Mouse (Mus musculus) gastrocnemius, adult 2 months (tissue): ENCODE data around the gene Tmem59l. TPM values are rescaled to one million over a fixed set of nuclear protein-coding genes. Genes with fewer than 3 reads are reported as not detected.

Source experiments
- DNase-seq: peaks from one replicate; pipeline ENCODE4 v3.0.0; 2022
- H3K27ac ChIP-seq: fragments of 200-600 bp; 2 replicates; pipeline ENCODE4 v1.8.1; 2022; ENCODE audit warnings: mild to moderate bottlenecking
- H3K4me3 ChIP-seq: fragments of 200-600 bp; 2 replicates; pipeline ENCODE4 v1.8.1; 2022; ENCODE audit warnings: mild to moderate bottlenecking, moderate library complexity
- CTCF ChIP-seq: fragments of 200-600 bp; IDR thresholded peaks from 2 replicates; pipeline ENCODE4 v1.8.1; 2022; ENCODE audit warnings: antibody characterized with exemption, mild to moderate bottlenecking, moderate library complexity
- intact Hi-C: fragments of 180-260 bp; cut with DNase I; formaldehyde crosslinking; loops from one replicate; pipeline ENCODE4 v1.15.1; 2025
- total RNA-seq, 2 experiments: library from RNA; stranded (reverse); gene quantifications; 2 replicates each; pipeline ENCODE4 v1.2.3; 2021

Gene Tmem59l
- total RNA-seq, 2 experiments from 2014 or later: not detected

DNA sequence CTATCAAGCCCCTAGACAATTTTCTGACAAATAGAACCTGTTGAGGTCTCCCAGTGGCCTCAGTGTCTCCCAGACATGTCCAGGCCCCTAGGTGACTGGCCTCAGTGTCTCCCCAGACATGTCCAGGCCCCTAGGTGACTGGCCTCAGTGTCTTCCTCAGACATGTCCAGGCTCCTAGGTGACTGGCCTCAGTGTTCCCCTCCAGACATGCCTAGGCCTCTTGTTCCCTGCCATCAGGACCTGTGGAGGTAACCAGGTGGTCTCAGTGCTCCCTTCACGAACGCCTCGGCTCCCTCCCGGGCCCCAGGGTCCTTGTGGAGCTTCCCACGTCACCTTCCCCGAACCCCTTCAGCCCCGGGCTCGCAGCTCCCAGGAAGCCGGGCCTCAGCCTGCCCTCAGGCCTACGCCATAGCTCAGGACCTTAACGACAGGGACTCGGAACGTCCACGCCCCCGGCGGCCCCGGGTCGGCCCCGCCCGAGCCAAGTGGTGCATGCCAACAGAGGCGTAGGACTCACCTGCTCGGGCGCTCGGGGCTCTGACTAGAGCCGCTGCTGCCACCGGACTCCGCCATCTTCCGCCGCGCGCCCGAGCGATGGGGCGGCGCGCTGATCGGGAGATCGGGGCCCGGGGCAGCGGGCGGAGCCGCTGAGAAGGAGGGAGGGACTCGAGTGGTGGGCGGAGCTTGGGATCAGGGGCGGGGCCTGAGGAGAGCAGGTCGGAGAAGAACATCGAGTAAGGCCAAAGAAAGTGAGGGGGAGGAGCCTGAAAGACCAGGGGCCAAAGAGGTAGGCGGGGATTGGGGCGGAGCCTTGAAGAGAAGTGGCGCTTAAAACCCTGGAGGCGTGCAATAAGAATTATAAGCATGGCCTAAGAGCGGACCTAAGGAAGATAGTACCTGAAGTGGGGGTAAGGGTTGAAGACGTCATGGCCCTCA, 10.6 kb downstream of the Tmem59l start, which contains the start of gene Klhl26:
TSS of gene Klhl26 (minus strand) at position 636 of the 936 bp plus-strand sequence.
- intact Hi-C loops: no loop called here
- H3K4me3 ChIP-seq: peak within 1 kb of the TSS; percentile 98
- H3K27ac ChIP-seq: peak within 1 kb of the TSS; percentile 90
- DNase-seq: peak; percentile 97
- TF ChIP-seq CTCF: no peak

DNA sequence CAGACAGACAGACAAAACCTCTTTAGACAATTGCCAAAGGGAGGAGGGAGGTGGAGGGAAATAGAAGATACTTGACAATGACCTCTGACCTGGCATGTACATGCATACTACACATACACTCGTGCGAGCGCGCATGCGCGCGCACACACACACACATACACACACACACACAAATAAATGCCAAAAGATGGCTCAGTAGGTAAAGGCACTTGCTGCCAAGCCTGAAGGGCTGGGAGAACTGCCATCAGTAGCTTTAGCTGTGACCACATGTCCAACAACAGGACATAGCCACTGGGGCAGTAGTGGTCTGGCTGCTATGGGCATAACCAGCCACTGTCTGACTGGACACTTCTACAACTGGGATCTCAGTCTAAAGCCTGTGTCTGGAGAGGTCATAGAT, 15.3 kb downstream of the Tmem59l start:
- no peak overlapping the region for H3K4me3 ChIP-seq
- no peak for TF ChIP-seq CTCF
- H3K27ac ChIP-seq: no peak overlapping the region
- intact Hi-C loops: no loop called here
- no peak for DNase-seq

- DNase-seq: no peak
- Histone ChIP-seq H3K4me3 (no peak overlapping the region), H3K27ac (peak overlapping the region; percentile 79)
- intact Hi-C loops: no loop called here
- TF ChIP-seq CTCF: no peak
Measured at GRCm38 (mm10) chr8:70469938-70470337, 17.2 kb downstream of the Tmem59l start.

DNA sequence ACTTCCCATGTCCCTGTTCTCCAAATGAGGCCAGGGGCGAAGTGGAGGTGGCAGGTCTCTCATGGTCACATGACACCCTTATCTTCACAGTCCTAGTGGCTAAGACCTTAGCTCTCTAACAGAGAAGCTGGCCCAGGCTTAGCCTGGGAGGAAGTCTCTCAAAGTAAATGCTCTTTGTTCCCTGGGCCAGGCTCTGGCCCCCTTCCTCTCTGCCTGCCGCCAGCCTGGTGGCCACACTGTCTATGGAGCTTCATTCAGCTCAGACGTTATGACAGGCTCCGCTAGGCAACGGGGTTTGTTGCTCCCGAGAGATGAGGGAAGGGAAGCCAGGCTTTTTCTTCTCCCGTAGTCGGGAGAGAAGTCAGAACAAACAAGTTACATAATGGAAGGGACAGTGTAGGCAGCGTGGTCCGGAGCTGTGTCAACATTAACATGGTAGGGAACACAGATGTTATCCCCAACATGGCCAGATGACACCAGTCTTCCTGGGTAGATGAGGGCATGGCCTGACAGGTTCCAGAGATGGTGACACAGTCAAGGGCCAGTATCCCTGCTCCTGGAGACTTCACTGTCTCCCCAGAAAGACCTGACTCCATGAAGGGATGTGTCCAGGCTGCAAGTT, 17.8 kb downstream of the Tmem59l start:
- intact Hi-C loops: no loop called here
- Histone ChIP-seq H3K27ac (peak overlapping the region; percentile 79), H3K4me3 (no peak overlapping the region)
- no peak for DNase-seq
- no peak for TF ChIP-seq CTCF

GRCm38 (mm10) chr8:70468733-70469132, 18.4 kb downstream of the Tmem59l start:
- peak overlapping the region; percentile 79 for H3K27ac ChIP-seq
- no peak overlapping the region for H3K4me3 ChIP-seq
- intact Hi-C loops: no loop called here
- no peak for DNase-seq
- TF ChIP-seq CTCF: no peak

DNA sequence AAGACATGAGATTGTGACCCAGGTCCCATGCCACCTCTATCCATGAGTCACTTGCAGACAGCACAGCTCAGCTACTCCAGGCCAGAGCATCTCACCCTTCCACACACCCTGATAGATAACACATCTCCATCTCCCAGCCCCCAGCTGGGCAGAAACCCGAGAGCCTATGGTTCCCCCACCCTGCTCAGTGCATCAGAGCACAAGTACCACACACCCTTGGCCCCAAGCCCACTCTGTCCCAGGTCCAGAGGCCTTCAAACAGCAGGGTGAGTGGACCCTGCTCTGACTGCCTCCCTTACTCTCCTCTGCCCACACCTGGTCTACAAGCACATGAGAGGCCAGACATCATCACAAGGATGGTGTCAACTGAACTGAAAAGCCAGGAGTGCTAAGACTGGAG, 19.3 kb downstream of the Tmem59l start:
- intact Hi-C loops: no loop called here
- H3K27ac ChIP-seq: peak overlapping the region; percentile 79
- TF ChIP-seq CTCF: no peak
- DNase-seq: peak; percentile 58
- peak overlapping the region; percentile 58 for H3K4me3 ChIP-seq

DNA sequence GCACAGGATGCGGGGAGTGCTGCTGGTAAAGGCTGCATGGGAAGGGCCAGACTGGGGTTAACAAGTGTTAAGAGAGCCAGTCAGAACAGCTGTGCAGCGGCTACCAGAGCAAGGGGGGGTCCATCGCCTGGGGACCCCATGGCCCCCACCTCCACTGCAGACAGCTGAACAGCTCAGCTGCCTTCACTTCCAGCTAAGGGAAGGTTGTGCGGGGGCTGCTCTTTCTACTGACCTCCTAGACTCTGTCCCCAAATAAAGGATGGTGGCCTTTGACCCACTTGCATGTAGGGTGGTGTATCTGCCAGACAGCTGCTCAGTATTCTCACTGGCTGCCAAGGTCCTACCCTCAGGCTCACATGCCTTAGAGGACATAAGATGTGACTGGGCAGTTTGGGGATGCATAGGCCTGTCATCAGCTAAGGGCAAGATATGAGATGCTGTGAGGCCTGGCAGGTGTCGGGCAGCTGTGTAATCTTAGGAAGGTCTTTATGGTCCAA, 19.9 kb downstream of the Tmem59l start:
- TF ChIP-seq CTCF: no peak
- Histone ChIP-seq H3K27ac (peak overlapping the region; percentile 79), H3K4me3 (peak overlapping the region; percentile 58)
- DNase-seq: peak; percentile 48
- intact Hi-C loops: no loop called here

- peak; percentile 87 for DNase-seq
- peak overlapping the region; percentile 79 for H3K27ac ChIP-seq
- TF ChIP-seq CTCF: no peak
- intact Hi-C loops: no loop called here
- peak overlapping the region; percentile 58 for H3K4me3 ChIP-seq
Measured at GRCm38 (mm10) chr8:70466771-70467170, 20.4 kb downstream of the Tmem59l start.

GRCm38 (mm10) chr8:70466305-70466704, 20.9 kb downstream of the Tmem59l start:
- H3K27ac ChIP-seq: peak overlapping the region; percentile 79
- DNase-seq: peak; percentile 68
- intact Hi-C loops: no loop called here
- no peak for TF ChIP-seq CTCF
- peak overlapping the region; percentile 58 for H3K4me3 ChIP-seq

- TF ChIP-seq CTCF: no peak
- Histone ChIP-seq H3K4me3 (peak overlapping the region; percentile 58; the same call in 1 of the 2 replicates), H3K27ac (peak overlapping the region; percentile 79)
- intact Hi-C loops: no loop called here
- no peak for DNase-seq
Measured at GRCm38 (mm10) chr8:70465701-70466100, 21.5 kb downstream of the Tmem59l start.

DNA sequence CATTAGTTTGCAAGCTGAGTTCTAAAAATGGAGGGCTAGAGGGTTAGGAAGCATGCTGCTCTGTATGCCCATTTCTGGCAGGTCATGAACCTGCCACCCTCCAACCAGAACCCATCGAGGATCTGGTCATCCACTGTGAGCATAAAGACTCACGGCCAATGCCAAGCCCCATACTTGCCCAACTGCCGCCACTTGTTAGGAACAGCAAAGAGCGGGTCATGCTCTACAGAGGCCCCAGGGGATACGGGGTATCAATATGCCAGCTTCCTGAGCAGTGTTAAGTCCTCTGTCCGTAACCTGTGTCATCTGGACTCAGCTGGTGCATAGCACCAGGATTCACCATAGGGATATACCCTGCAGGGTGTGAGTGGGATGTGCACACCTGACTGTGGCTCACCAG, 23.0 kb downstream of the Tmem59l start:
- intact Hi-C loops: no loop called here
- Histone ChIP-seq H3K4me3 (no peak overlapping the region), H3K27ac (peak overlapping the region; percentile 77)
- no peak for TF ChIP-seq CTCF
- no peak for DNase-seq

DNA sequence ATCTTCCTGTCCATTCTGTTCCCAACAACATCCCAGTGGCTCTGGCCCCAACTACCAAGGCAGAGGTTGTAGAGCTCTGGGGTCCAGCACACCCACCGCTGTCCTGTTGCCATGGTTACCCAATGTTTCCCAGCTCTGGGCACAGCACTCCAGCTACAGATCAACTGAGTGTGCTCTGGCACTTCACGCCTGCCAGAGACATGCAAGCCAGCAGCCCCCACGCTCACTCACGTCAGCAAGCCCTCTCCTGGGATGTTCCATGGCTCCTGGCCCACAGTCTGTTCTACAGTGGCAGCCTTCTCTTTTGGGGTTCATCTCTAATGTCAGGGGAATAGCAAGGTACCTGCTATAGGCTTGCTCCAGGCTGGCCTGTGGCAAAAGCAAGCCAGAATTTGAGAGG, 23.9 kb downstream of the Tmem59l start:
- H3K4me3 ChIP-seq: no peak overlapping the region
- intact Hi-C loops: no loop called here
- peak; percentile 64 for DNase-seq
- H3K27ac ChIP-seq: peak overlapping the region; percentile 77
- no peak for TF ChIP-seq CTCF

GRCm38 (mm10) chr8:70462516-70462813, 24.7 kb downstream of the Tmem59l start:
- intact Hi-C loops: no loop called here
- no peak for TF ChIP-seq CTCF
- H3K4me3 ChIP-seq: no peak overlapping the region
- DNase-seq: no peak
- peak overlapping the region; percentile 77 for H3K27ac ChIP-seq
